8 mouse cellular contexts compared by ENCODE assay signal in genomic region chr16:94601540-94601953, GRCm38 (mm10). TPM values are rescaled to one million over a fixed set of nuclear protein-coding genes. Genes with fewer than 3 reads are reported as not detected.
DNase-seq lines count a peak whose midpoint lies in the region; ATAC-seq lines count a peak whose summit lies in the region.

No protein-coding gene starts in this region.

- intact Hi-C loops in heart, postnatal 25 days (cut with DNase I), result no loop called here

- H3K27me3 ChIP-seq in liver, embryonic 16.5 days (ENCODE audit: control insufficient read depth, insufficient read depth, low read depth, low read length), result no peaks in the 10 kb centered on the region

- WGBS in liver, embryonic 16.5 days (ENCODE audit: insufficient replicate concordance), result 26% methylated on average over 6 of the region's 6 CpGs

- no peak overlapping the region for H3K4me3 ChIP-seq in liver, embryonic 16.5 days (ENCODE audit: low read depth, low read length)

- ATAC-seq in liver, embryonic 16.5 days (ENCODE audit: low read depth), result peak; percentile 50; the same call in 1 of the 2 replicates

- no peak overlapping the region for H3K4me2 ChIP-seq in liver, embryonic 16.5 days (ENCODE audit: low read depth, low read length)

- peak overlapping the region; percentile 26 for H3K27ac ChIP-seq in liver, embryonic 16.5 days (ENCODE audit: low read length)

- peak; percentile 35 for DNase-seq in spleen, adult 12 weeks (ENCODE audit: low spot score)
- DNase-seq in spleen, postnatal 14 days (ENCODE audit: low spot score in 2 of 2), result no peak
- DNase-seq in embryo, embryonic 11.5 days (ENCODE audit: low read depth, low spot score), result peak; percentile 37
- DNase-seq in heart, postnatal 25 days (ENCODE audit: low spot score), result peak; percentile 40
- DNase-seq in kidney, postnatal 36 days, result peak; percentile 77 to 78
- DNase-seq in retina, postnatal 1 day, result peak; percentile 30
- DNase-seq in MN1 (ENCODE audit: low spot score), result no peak

- peaks cover 49% of the 10 kb centered on the region for H3K4me1 ChIP-seq in liver, embryonic 16.5 days (ENCODE audit: control insufficient read depth, low read depth, low read length)

- no peaks in the 10 kb centered on the region for H3K9me3 ChIP-seq in liver, embryonic 16.5 days (replicated peaks; ENCODE audit: control insufficient read depth, low read length)

- no peaks in the 10 kb centered on the region for H3K36me3 ChIP-seq in liver, embryonic 16.5 days (ENCODE audit: control insufficient read depth, insufficient read depth)

- no peak overlapping the region for H3K9ac ChIP-seq in liver, embryonic 16.5 days (ENCODE audit: low read depth, low read length)

RNA-seq across cellular contexts. Expression of gene Dyrk1a, which starts 31.7 kb away (rescaled TPM):
- 10 to 100 TPM; 71.4 to 71.9 TPM for total RNA-seq in heart, postnatal 25 days (2021)
- polyA plus RNA-seq in liver, embryonic 16.5 days (2015; fragmentation: Nextera tagmentation; extraction: Ambion mirVana), result 4.0 TPM in 2 replicates

Comparison
In these comparisons a context has a peak if more than half of its experiments do, and no peak if none do; other contexts are left out.
1. DNase-seq: peak in spleen, adult 12 weeks (single experiment), embryo, embryonic 11.5 days (single experiment), heart, postnatal 25 days (single experiment), kidney, postnatal 36 days (2 of 2) and retina, postnatal 1 day (single experiment); none in spleen, postnatal 14 days (0 of 2) and MN1 (single experiment).